Mouse (Mus musculus): ENCODE data around the gene Gm16181.

Gm16181 gene

GRCm38 (mm10) chr17:35232659-35233058 lies 12.0 kb downstream of the Gm16181 start:
- DNase-seq (ENCODE audit: low read depth, low spot score): peak; percentile 83

- peak; percentile 69 for DNase-seq (ENCODE audit: low read depth, low spot score)
Measured at GRCm38 (mm10) chr17:35233114-35233980, 12.7 kb downstream of the Gm16181 start, which contains the start of gene Atp6v1g2. Atp6v1g2 (plus strand) TSS chr17:35233660.

GRCm38 (mm10) chr17:35234090-35234489 lies 13.5 kb downstream of the Gm16181 start:
- peak; percentile 32 for DNase-seq (ENCODE audit: low read depth, low spot score)

- peak; percentile 64 for DNase-seq (ENCODE audit: low read depth, low spot score)
Measured at GRCm38 (mm10) chr17:35234903-35235302, 14.3 kb downstream of the Gm16181 start.

GRCm38 (mm10) chr17:35235614-35236389 lies 15.2 kb downstream of the Gm16181 start, which contains the start of gene Nfkbil1:
Nfkbil1 (minus strand) TSS chr17:35235792.
- DNase-seq (ENCODE audit: low read depth, low spot score): peak; percentile 93

- peak; percentile 93 for DNase-seq (ENCODE audit: low read depth, low spot score)
Measured at GRCm38 (mm10) chr17:35236390-35236746, 15.7 kb downstream of the Gm16181 start.

GRCm38 (mm10) chr17:35236996-35237395 lies 16.4 kb downstream of the Gm16181 start:
- DNase-seq (ENCODE audit: low read depth, low spot score): no peak

GRCm38 (mm10) chr17:35237504-35237903 lies 16.9 kb downstream of the Gm16181 start:
- DNase-seq (ENCODE audit: low read depth, low spot score): no peak

- no peak for DNase-seq (ENCODE audit: low read depth, low spot score)
Measured at GRCm38 (mm10) chr17:35239700-35240099, 19.1 kb downstream of the Gm16181 start.

GRCm38 (mm10) chr17:35240384-35241304 lies 20.0 kb downstream of the Gm16181 start:
- no peak for DNase-seq (ENCODE audit: low read depth, low spot score)

GRCm38 (mm10) chr17:35241305-35242014 lies 20.8 kb downstream of the Gm16181 start, which contains the start of gene Ddx39b:
Ddx39b (plus strand) TSS chr17:35241746.
- DNase-seq (ENCODE audit: low read depth, low spot score): peak; percentile 98

- peak; percentile 84 for DNase-seq (ENCODE audit: low read depth, low spot score)
Measured at GRCm38 (mm10) chr17:35242015-35242941, 21.6 kb downstream of the Gm16181 start.

GRCm38 (mm10) chr17:35243086-35243485 lies 22.5 kb downstream of the Gm16181 start:
- peak; percentile 55 for DNase-seq (ENCODE audit: low read depth, low spot score)

GRCm38 (mm10) chr17:35244999-35245398 lies 24.4 kb downstream of the Gm16181 start:
- peak; percentile 27 for DNase-seq (ENCODE audit: low read depth, low spot score)

- DNase-seq (ENCODE audit: low read depth, low spot score): peak; percentile 82
Measured at GRCm38 (mm10) chr17:35245731-35246623, 25.3 kb downstream of the Gm16181 start.

- no peak for DNase-seq (ENCODE audit: low read depth, low spot score)
Measured at GRCm38 (mm10) chr17:35247144-35247543, 26.5 kb downstream of the Gm16181 start.

GRCm38 (mm10) chr17:35248986-35249385 lies 28.4 kb downstream of the Gm16181 start:
- DNase-seq (ENCODE audit: low read depth, low spot score): no peak

GRCm38 (mm10) chr17:35249451-35250197 lies 29.0 kb downstream of the Gm16181 start:
- DNase-seq (ENCODE audit: low read depth, low spot score): no peak

Measured in CD4-positive helper T cell, adult 2 months (primary cell).